Mouse (Mus musculus): Measurements from ENCODE around the gene Olfr382.
"Not testable (repeated sequence)": the region's sequence is repeated elsewhere in the genome, so short reads cannot be mapped to it uniquely, and the experiment has no call there.

Gene Olfr382

DNA sequence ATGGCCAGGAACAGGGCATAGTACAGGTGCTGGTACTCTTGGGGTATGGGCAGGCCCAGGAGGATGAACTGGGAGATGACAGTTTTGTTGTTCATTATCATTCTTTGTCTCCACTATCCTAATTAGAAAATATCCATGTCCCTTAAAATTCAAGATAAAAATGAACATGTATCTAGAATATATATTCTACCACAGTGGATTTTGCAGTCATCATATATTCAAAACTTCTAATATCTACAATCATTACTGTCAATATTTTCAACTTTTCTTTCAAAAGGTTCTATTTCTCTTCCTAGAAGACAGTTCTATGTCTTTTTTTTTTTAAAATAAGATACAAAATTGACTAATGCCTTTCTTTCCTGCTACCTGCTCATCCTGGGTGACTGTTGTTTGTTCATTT, at the start of gene Olfr382:
Olfr382 (minus strand) TSS at position 101 of the 400 bp plus-strand sequence.
- DNase-seq = no peak

DNA sequence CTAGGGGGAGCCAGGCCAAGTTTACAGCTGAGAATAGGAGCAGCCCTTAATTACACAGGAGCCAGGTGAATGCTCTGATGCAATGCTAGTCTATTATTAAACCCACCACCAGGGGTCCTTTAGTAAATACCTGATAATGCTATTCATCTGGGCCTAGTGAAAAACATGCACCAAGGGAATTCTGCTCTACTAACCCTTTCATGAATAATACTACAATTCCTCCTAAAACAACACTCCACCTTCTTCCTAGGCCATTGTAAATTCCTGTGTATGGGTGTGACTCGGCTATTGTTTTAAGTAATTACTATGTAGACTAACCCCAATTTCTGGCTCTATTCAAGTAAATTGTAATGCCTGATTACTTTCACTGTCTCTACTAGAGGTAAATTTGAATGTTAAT, 12.0 kb upstream of the Olfr382 start:
- not testable (repeated sequence) for DNase-seq

DNA sequence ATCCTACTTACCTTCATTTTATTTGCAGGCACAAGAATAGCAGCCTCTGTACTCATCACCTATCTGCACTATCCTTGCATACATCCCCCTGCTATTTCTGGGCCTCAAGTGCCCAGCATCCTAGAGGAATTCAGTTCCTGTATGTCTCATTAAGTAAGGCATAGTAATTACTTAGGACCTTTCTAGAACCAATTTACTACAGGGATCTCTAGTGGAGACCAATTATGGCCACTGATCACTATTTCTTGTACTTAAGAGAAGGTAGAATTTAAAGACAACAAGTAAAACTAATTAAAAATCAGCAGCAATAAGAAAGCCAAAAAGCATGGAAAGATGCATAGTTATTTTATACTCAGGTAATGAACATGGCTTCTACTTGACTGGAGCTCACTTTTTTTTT, 25.5 kb downstream of the Olfr382 start, which contains the start of gene Olfr381:
Olfr381 (minus strand) TSS at position 101 of the 400 bp plus-strand sequence.
- DNase-seq = no peak

Measured in cerebellum, adult 18-20 months (tissue).